Mouse (Mus musculus): Measurements from ENCODE around the gene Timm17b.

- TF ChIP-seq CTCF (IDR thresholded peaks at IDR 0.05; ENCODE audit: borderline replicate concordance, control insufficient read depth, extremely low read depth, insufficient read depth, low read length, poor library complexity) (no peak), POLR2A (IDR thresholded peaks at IDR 0.05; ENCODE audit: control insufficient read depth, extremely low read depth, insufficient read depth, low read length, poor library complexity) (no peak)
Observed at GRCm38 (mm10) chrX:7859191-7859753, 39.9 kb upstream of the Timm17b start.

Measured in thymus, adult 2 months (tissue).